ENCODE assay signal across 28 mouse cellular contexts in genomic region chr11:47228222-47228621, GRCm38 (mm10).
"Had no signal": no experiment of that assay in that cellular context is flagged by ENCODE, and none has a peak within 500 bp of the region (broad histone marks: within the 10 kb centered on the region; RNA-seq: fewer than 3 reads in every experiment).

No protein-coding gene starts in this region.

- H3K27me3 ChIP-seq: embryonic facial prominence, embryonic 12.5 days; embryonic facial prominence, embryonic 13.5 days; embryonic facial prominence, embryonic 15.5 days; forebrain, embryonic 12.5 days; forebrain, embryonic 13.5 days; forebrain, embryonic 15.5 days had no signal

- H3K4me1 ChIP-seq: embryonic facial prominence, embryonic 10.5 days; embryonic facial prominence, embryonic 12.5 days; embryonic facial prominence, embryonic 13.5 days; embryonic facial prominence, embryonic 15.5 days; forebrain, embryonic 10.5 days; forebrain, embryonic 12.5 days; forebrain, embryonic 13.5 days; forebrain, embryonic 15.5 days had no signal

- H3K9ac ChIP-seq: embryonic facial prominence, embryonic 12.5 days; embryonic facial prominence, embryonic 13.5 days; embryonic facial prominence, embryonic 15.5 days; forebrain, embryonic 12.5 days; forebrain, embryonic 13.5 days; forebrain, embryonic 15.5 days; forebrain, postnatal 0 days had no signal

- ATAC-seq: forebrain, embryonic 13.5 days; forebrain, embryonic 14.5 days; forebrain, embryonic 15.5 days; forebrain, embryonic 16.5 days; forebrain, postnatal 0 days had no signal

- H3K9me3 ChIP-seq: embryonic facial prominence, embryonic 10.5 days; embryonic facial prominence, embryonic 12.5 days; embryonic facial prominence, embryonic 13.5 days; embryonic facial prominence, embryonic 15.5 days; forebrain, embryonic 10.5 days; forebrain, embryonic 12.5 days; forebrain, embryonic 13.5 days; forebrain, embryonic 15.5 days had no signal

- H3K4me3 ChIP-seq: embryonic facial prominence, embryonic 10.5 days; embryonic facial prominence, embryonic 12.5 days; embryonic facial prominence, embryonic 13.5 days; embryonic facial prominence, embryonic 15.5 days; erythroblast, embryonic 14.5 days; forebrain, embryonic 10.5 days; forebrain, embryonic 12.5 days; forebrain, embryonic 13.5 days; forebrain, embryonic 15.5 days; gastrocnemius, adult 2 months; heart, adult 2 months had no signal

- H3K36me3 ChIP-seq: embryonic facial prominence, embryonic 10.5 days; embryonic facial prominence, embryonic 12.5 days; embryonic facial prominence, embryonic 13.5 days; embryonic facial prominence, embryonic 15.5 days; forebrain, embryonic 10.5 days; forebrain, embryonic 12.5 days; forebrain, embryonic 15.5 days had no signal

- H3K4me2 ChIP-seq: embryonic facial prominence, embryonic 12.5 days; embryonic facial prominence, embryonic 13.5 days; embryonic facial prominence, embryonic 15.5 days; forebrain, embryonic 12.5 days; forebrain, embryonic 13.5 days; forebrain, embryonic 15.5 days had no signal

- H3K27ac ChIP-seq: embryonic facial prominence, embryonic 10.5 days; embryonic facial prominence, embryonic 12.5 days; embryonic facial prominence, embryonic 13.5 days; embryonic facial prominence, embryonic 15.5 days; forebrain, embryonic 10.5 days; forebrain, embryonic 12.5 days; forebrain, embryonic 13.5 days; forebrain, embryonic 15.5 days; gastrocnemius, adult 2 months; heart, adult 2 months had no signal

- DNase-seq: cerebellum, adult 18-20 months; cerebellum, adult 2 months; cerebellum, adult 8-10 months; cerebellum, adult 9-10 months; cerebellum, adult 9-11 months; cerebellum, postnatal 10 days; cerebellum, postnatal 14 days; cerebellum, postnatal 25 days; cerebellum, postnatal 36 days; embryo, embryonic 11 days; forebrain, postnatal 0 days; gastrocnemius, adult 2 months; gastrocnemius, postnatal 10 days; gastrocnemius, postnatal 14 days; gastrocnemius, postnatal 25 days; gastrocnemius, postnatal 36 days; heart, adult 2 months had no signal
